Mouse (Mus musculus) erythroblast, embryonic 14.5 days (primary cell): ENCODE measurements around the gene Ip6k1.

Source experiments
- GATA1 ChIP-seq: IDR thresholded peaks from 2 replicates; pipeline ENCODE4 v1.6.1; 2012; ENCODE audit warnings: low read length, inconsistent platforms, mixed read lengths
- TAL1 ChIP-seq: IDR thresholded peaks from 3 replicates; pipeline ENCODE4 v1.6.1; 2012; ENCODE audit warnings: low read length, inconsistent platforms, mixed read lengths

- TF ChIP-seq TAL1 (no peak), GATA1 (no peak)
These were observed 34.9 kb upstream of the Ip6k1 start for GRCm38 (mm10) chr9:107967437-107967836.
